Mouse (Mus musculus) heart, adult 18-20 months (tissue): ENCODE measurements at regions not wholly inside any gene's neighbourhood (a gene's known extent, or its start where the extent isn't known, plus 50 kb on each side); places are given as distances from the start of the nearest gene placed in this dataset.
A peak's percentile ranks its signal among the peaks of the same experiment; 100 is the strongest.
"Not testable (repeated sequence)": the region's sequence is repeated elsewhere in the genome, so short reads cannot be mapped to it uniquely, and the experiment has no call there.

Experiments
- DNase-seq, 2 experiments: peaks; one replicate each; pipeline ENCODE4 v3.0.0; 2021 to 2022; ENCODE audit warnings: mixed read lengths in 1 of 2

- no peak for DNase-seq
Observed at GRCm38 (mm10) chr1:160843671-160844070, 50.7 kb upstream of the Rabgap1l start.

DNA sequence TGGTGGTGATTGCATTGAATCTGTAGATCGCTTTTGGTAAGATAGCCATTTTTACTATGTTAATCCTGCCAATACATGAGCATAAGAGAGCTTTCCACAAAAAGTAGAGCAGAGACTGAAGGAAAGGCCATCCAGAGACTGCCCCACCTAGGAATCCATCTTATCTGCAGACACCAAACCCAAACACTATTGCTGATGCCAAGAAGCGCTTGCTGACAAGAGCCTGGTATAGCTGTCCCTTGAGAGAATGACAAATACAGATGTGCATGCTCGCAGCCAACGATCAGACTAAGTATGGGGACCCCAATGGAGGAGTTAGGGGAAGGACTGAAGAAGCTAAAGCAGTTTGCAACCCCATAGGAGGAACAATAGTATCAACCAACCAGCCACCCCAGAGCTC lies 51.7 kb upstream of the Rabgap1l start:
- DNase-seq: not testable (repeated sequence)

GRCm38 (mm10) chr1:160850674-160851073 lies 55.5 kb upstream of the Rc3h1 start:
- no peak for DNase-seq

DNA sequence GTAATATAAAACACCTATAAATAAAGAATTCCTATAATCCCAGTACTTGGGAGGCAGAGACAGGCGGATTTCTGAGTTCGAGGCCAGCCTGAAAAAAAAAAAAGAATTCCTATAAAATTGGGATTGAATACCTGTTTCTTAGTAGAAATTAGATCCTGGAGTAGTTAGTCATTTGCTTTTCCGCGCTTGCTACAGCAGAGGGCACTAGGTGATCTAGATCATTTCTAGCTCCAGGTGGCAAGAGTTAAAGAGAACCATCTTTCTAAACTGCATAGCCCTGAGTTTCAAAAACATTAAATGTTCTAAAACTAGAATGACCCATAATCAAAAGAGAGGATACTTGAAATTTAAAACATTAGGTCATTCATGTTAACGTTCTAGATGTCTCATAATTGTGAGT lies 51.8 kb upstream of the Rc3h1 start:
- no peak for DNase-seq

DNA sequence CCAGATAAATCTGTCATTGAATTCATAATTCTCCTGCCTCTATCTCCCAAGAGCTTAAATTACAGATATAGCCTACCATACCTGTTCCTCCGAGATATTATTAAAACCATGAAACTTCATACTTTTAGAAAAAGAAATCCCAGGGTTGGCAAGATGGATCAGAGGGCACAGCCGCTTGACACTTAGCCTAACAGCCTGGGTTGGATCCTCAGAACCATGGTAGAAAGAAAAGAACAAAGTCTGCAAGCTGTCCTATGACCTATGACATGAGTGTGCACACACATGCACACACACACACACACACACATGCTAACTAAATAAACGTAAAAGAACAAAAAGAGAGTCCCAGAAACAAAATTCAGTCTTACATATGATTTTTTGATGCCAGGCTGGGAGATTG lies 50.8 kb upstream of the Rc3h1 start:
- no peak for DNase-seq

GRCm38 (mm10) chr1:160855926-160856620 lies 50.1 kb upstream of the Rc3h1 start:
- peak in 1 of 2 experiments; percentile 18 for DNase-seq
